Mouse (Mus musculus) adrenal gland, postnatal 10 days (tissue): ENCODE measurements at regions not wholly inside any gene's neighbourhood (a gene's known extent, or its start where the extent isn't known, plus 50 kb on each side); places are given as distances from the start of the nearest gene placed in this dataset.

Source experiments
- DNase-seq: peaks from one replicate; pipeline ENCODE4 v3.0.0; 2021; ENCODE audit warnings: mixed read lengths

DNA sequence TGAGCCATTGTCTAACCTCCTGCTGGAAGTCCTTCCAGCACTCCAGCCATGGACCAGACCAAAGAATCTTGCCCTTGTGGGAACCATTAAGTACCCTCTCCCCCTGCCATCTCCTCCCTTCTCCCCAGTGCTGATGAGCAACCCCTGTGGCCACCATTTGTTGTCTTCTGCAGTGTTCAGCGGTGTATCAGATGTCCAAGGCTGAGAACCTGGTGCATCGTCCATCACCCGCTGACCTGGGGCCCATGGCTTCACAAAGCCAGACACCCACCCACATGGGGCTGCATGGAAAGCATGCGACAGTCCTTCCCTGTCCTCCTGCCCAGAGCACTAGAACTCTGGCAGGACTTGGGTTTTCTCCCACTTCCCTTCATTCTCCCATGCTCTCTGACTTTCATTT lies 1596.7 kb downstream of the D3Ertd751e start:
- no peak for DNase-seq

GRCm38 (mm10) chr3:43342928-43343327 lies 1600.5 kb downstream of the D3Ertd751e start:
- DNase-seq = peak; percentile 29

GRCm38 (mm10) chr3:43352829-43353228 lies 1610.4 kb downstream of the D3Ertd751e start:
- no peak for DNase-seq

DNA sequence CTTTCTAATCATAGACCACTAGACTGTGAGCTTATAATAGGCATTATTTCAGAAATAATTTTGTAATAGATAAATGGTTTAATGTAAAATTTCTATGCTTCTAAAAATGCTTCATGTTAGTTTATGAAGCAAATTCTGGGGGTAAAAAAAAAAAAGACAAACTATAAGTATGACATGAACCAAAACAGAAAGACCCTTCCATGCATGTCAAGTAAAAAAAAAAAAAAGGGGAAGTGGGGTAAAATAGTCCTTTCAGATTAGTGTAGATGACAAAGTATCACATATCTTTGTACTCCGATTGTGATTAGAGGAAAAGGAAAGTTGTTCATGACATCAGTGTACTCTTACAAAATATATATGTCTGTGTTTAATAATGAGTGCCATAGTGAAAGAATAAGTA lies 1616.1 kb downstream of the D3Ertd751e start:
- no peak for DNase-seq

DNA sequence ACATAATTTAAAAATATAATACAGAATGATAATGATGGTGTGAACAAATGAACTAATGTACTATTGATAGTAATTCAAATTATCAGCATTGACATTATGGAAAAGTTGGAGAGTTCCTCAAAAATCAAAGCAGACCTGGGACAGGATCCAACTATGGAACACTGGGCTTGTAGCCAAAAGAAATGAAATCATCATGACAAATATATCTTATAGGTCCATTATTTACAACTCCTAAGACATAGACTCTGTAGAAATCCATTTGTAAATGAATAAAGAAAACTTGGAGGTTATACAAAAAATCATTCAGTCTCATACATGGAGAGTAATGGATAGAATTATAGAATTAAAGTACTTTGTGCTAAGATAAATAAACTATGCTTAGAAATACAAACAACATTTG lies 1657.5 kb downstream of the D3Ertd751e start:
- peak; percentile 5 for DNase-seq

DNA sequence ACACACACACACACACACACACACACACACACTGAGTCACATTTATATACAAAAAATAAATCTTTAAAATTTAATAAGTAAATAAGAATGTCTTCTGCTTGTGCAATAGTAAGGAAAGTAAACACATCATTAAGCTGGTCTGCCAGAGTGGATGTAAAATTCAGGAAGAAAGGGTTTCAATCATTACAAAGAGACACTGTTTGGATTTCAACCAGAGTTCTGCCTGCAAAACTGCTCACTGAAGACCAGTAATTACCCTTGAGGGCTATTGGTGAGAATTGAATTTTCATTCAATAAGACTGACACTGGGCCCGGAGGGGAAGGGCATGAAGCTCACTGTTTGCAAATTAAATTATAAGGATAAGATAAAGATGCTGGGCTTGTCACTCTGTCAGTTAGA lies 1682.5 kb downstream of the D3Ertd751e start:
- DNase-seq = no peak

DNA sequence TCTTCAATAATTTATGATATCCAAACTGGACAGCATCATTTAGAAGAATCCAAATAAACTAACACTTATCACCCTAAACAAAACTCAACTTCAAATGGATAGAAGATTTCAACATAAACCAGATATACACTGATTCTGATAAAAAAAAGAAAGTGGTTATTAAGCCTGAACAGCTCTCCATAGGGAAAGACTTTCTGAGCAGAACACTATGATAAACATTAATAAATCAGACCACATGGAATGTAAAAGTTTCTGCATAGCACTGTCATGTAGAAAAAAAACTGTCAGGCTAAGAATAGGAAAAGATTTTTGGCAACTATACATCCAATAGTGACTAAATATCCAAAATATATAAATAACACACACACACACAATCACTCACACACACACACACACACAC lies 1684.3 kb downstream of the D3Ertd751e start:
- DNase-seq = no peak

DNA sequence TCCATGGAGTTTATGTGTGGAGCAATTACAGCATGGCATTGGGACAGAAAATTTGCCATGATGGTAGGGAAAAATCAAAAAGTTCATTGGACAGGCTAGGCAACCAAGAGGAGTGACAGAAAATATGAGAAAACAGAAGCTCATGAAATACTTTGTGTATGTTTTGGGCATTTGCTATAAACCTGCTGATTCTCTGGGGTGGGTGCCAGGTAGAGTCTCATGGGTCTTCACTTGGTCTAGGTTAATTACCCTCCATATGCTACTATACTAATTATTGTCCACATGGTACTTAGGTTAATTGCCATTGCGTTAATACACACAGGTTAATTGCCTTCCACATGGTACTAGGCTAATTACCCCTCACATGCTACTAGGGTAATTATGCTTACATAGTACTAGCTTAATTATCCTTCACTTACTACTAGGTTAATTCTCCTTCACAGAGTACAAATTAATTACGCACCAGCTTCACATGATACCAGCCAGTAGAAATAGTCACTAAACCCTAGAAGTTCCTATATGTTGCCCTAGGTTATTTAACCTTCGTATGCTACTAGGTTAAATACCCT lies 1719.2 kb downstream of the D3Ertd751e start:
- DNase-seq = no peak
